Mouse (Mus musculus): Measurements from ENCODE around the gene Ing2. TPM values are rescaled to one million over a fixed set of nuclear protein-coding genes. Genes with fewer than 3 reads are reported as not detected.

Ing2 gene
- total and polyA plus RNA-seq, 3 experiments, result 7.2 to 22.0 (median 16.8) TPM

DNA sequence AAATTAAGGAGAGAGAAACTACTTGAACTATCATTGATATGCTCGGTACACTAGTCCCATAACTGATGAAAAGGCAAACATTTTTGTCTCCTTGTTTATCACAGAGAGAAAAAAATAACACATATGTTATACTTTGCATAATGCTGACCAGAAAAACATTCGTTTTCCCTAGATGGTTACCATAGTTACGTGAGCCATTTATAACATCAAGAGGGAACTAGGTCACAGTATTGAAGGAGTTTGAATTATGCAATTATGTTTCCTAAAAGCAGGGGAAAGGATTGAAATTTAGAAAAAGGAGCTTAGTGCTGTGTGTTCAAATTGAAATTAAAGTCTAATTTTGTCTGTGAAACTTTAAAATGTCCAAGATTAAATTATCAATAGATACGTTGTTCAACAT, 5.0 kb upstream of the Ing2 start:
- H3K4me1 ChIP-seq (ENCODE audit: control insufficient read depth in 1 of 2, insufficient read depth in 2 of 2), result peaks cover 0 to 9% of the 10 kb centered on the region in 2 experiments; a peak in 2 of 4 replicates
- H3K9ac ChIP-seq (ENCODE audit: insufficient read depth, low read depth), result no peak overlapping the region
- no peak for DNase-seq (ENCODE audit: extremely low read depth)
- no peak overlapping the region for H3K4me3 ChIP-seq (replicated peaks in 1 of 3; ENCODE audit: low read depth in 2 of 3, low read length in 2 of 3, poor library complexity in 1 of 3)
- dilution Hi-C loops (cut with MboI; ENCODE audit: extremely low pct_ligation_motif_present, extremely low pct_unique_long_range_greater_than_20kb, low sequenced_read_pairs), result no loop called here
- H3K4me2 ChIP-seq (ENCODE audit: insufficient read depth, low read depth, poor library complexity, severe bottlenecking), result no peak overlapping the region
- H3K79me2 ChIP-seq (replicated peaks; ENCODE audit: control insufficient read depth, extremely low read depth, insufficient read depth, poor library complexity, severe bottlenecking), result no peaks in the 10 kb centered on the region
- TF ChIP-seq MXI1 (IDR thresholded peaks at IDR 0.05; ENCODE audit: low read depth, low read length) (no peak), GABPA (IDR thresholded peaks at IDR 0.05; ENCODE audit: insufficient replicate concordance, low read depth, low read length) (no peak)
- no peaks in the 10 kb centered on the region for H3K27me3 ChIP-seq (replicated peaks)
- in situ Hi-C loops (cut with MboI; ENCODE audit: low pct_ligation_motif_present, low pct_unique_long_range_greater_than_20kb, low sequenced_read_pairs), result loop anchor here (25.0 kb wide), 1 partner anchor 293 kb away; no protein-coding TSS in a partner anchor
- H3K36me3 ChIP-seq (replicated peaks in 1 of 2; ENCODE audit: control insufficient read depth in 1 of 2, insufficient read depth in 1 of 2, low read length in 1 of 2), result peaks cover 0 to 5% of the 10 kb centered on the region in 2 experiments
- H3K9me3 ChIP-seq (replicated peaks; ENCODE audit: low read length), result no peaks in the 10 kb centered on the region
- H3K27ac ChIP-seq (ENCODE audit: insufficient read depth, low read depth), result no peak overlapping the region

DNA sequence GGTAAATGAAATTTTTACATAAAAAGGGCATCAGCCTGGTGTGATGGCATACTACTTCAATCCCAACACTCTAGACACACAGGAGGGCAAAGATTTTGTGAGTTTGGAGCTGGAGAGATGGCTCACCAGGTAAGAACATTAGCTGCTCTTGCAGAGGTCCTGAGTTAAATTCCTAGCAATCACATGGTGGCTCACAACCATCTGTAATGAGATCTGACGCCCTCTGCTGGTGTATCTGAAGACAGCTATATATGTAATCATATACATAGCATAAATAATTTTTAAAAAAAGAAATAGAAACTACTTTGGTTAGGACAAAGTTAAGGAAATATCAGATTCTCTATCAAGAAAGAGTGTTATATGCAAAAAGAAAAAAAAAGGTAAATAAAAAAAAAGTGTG, 4.2 kb upstream of the Ing2 start:
- TF ChIP-seq UBTF (IDR thresholded peaks at IDR 0.05; ENCODE audit: low read depth, low read length) (no peak), ZKSCAN1 (IDR thresholded peaks at IDR 0.05; ENCODE audit: borderline replicate concordance, low read depth, low read length) (no peak), CTCF (conservative IDR thresholded peaks at IDR 0.05 in 1 of 2, IDR thresholded peaks at IDR 0.05 in 1 of 2; ENCODE audit: low read depth in 2 of 2, low read length in 2 of 2) (0 out of 4 replicates have a peak, but pooled peaks of 1 of the 2 experiments have one; percentile 3), HCFC1 (IDR thresholded peaks at IDR 0.05; ENCODE audit: low read depth, low read length) (no peak), NELFE (IDR thresholded peaks at IDR 0.05; ENCODE audit: low read depth, low read length) (no peak)
- H3K9ac ChIP-seq (ENCODE audit: insufficient read depth, low read depth), result no peak overlapping the region
- H3K4me2 ChIP-seq (ENCODE audit: insufficient read depth, low read depth, poor library complexity, severe bottlenecking), result no peak overlapping the region
- H3K4me3 ChIP-seq (replicated peaks in 1 of 3; ENCODE audit: low read depth in 2 of 3, low read length in 2 of 3, poor library complexity in 1 of 3), result no peak overlapping the region
- H3K27me3 ChIP-seq (replicated peaks), result no peaks in the 10 kb centered on the region
- no peaks in the 10 kb centered on the region for H3K79me2 ChIP-seq (replicated peaks; ENCODE audit: control insufficient read depth, extremely low read depth, insufficient read depth, poor library complexity, severe bottlenecking)
- dilution Hi-C loops (cut with MboI; ENCODE audit: extremely low pct_ligation_motif_present, extremely low pct_unique_long_range_greater_than_20kb, low sequenced_read_pairs) (no loop called here), in situ Hi-C loops (cut with MboI; ENCODE audit: low pct_ligation_motif_present, low pct_unique_long_range_greater_than_20kb, low sequenced_read_pairs) (loop anchor here (5.0 to 25.0 kb wide), 3 partner anchors 33 to 292 kb away; partner anchors contain the start of genes Cdkn2aip, Rwdd4a and Trappc11)
- no peak for DNase-seq (ENCODE audit: extremely low read depth)
- H3K36me3 ChIP-seq (replicated peaks in 1 of 2; ENCODE audit: control insufficient read depth in 1 of 2, insufficient read depth in 1 of 2, low read length in 1 of 2), result peaks cover 0 to 5% of the 10 kb centered on the region in 2 experiments
- H3K9me3 ChIP-seq (replicated peaks; ENCODE audit: low read length), result no peaks in the 10 kb centered on the region
- H3K27ac ChIP-seq (ENCODE audit: insufficient read depth, low read depth), result no peak overlapping the region
- peaks cover 0 to 9% of the 10 kb centered on the region in 2 experiments; a peak in 2 of 4 replicates for H3K4me1 ChIP-seq (ENCODE audit: control insufficient read depth in 1 of 2, insufficient read depth in 2 of 2)

GRCm38 (mm10) chr8:47676631-47677030, 1.3 kb upstream of the Ing2 start:
- H3K36me3 ChIP-seq (replicated peaks in 1 of 2; ENCODE audit: control insufficient read depth in 1 of 2, insufficient read depth in 1 of 2, low read length in 1 of 2), result peaks cover 0 to 3% of the 10 kb centered on the region in 2 experiments
- H3K27me3 ChIP-seq (replicated peaks), result no peaks in the 10 kb centered on the region
- TF ChIP-seq MAX (IDR thresholded peaks at IDR 0.05; ENCODE audit: low read length) (no peak), HCFC1 (IDR thresholded peaks at IDR 0.05; ENCODE audit: low read depth, low read length) (no peak), USF2 (conservative IDR thresholded peaks at IDR 0.05; ENCODE audit: low read depth, low read length) (no peak), POLR2AphosphoS2 (IDR thresholded peaks at IDR 0.05; ENCODE audit: low read depth, low read length) (no peak), RCOR1 (conservative IDR thresholded peaks at IDR 0.05; ENCODE audit: low read depth, low read length) (no peak)
- H3K27ac ChIP-seq (ENCODE audit: insufficient read depth, low read depth), result no peak overlapping the region
- H3K4me1 ChIP-seq (ENCODE audit: control insufficient read depth in 1 of 2, insufficient read depth in 2 of 2), result peaks cover 0 to 17% of the 10 kb centered on the region in 2 experiments; a peak in 2 of 4 replicates
- in situ Hi-C loops (cut with MboI; ENCODE audit: low pct_ligation_motif_present, low pct_unique_long_range_greater_than_20kb, low sequenced_read_pairs), result loop anchor here (5.0 to 25.0 kb wide), 3 partner anchors 36 to 289 kb away; partner anchors contain the start of genes Cdkn2aip, Rwdd4a and Trappc11
- H3K9ac ChIP-seq (ENCODE audit: insufficient read depth, low read depth), result peak overlapping the region; percentile 86
- no peaks in the 10 kb centered on the region for H3K9me3 ChIP-seq (replicated peaks; ENCODE audit: low read length)
- H3K4me3 ChIP-seq (replicated peaks in 1 of 3; ENCODE audit: low read depth in 2 of 3, low read length in 2 of 3, poor library complexity in 1 of 3), result peak overlapping the region; percentile 59 to 97 (median 83)
- H3K4me2 ChIP-seq (ENCODE audit: insufficient read depth, low read depth, poor library complexity, severe bottlenecking), result peak overlapping the region; percentile 80
- DNase-seq (ENCODE audit: extremely low read depth), result no peak
- dilution Hi-C loops (cut with MboI; ENCODE audit: extremely low pct_ligation_motif_present, extremely low pct_unique_long_range_greater_than_20kb, low sequenced_read_pairs), result no loop called here
- peaks cover 4% of the 10 kb centered on the region; the same call in 1 of the 2 replicates for H3K79me2 ChIP-seq (replicated peaks; ENCODE audit: control insufficient read depth, extremely low read depth, insufficient read depth, poor library complexity, severe bottlenecking)

Data from CH12.LX (cell line).